Mouse (Mus musculus) heart, embryonic 13.5 days (tissue): Measurements from ENCODE around the gene Micall2. TPM values are rescaled to one million over a fixed set of nuclear protein-coding genes. Genes with fewer than 3 reads are reported as not detected.
"Not testable (repeated sequence)": the region's sequence is repeated elsewhere in the genome, so short reads cannot be mapped to it uniquely, and the experiment has no call there.

ENCODE experiments used
- ATAC-seq: fragments of 200-750 bp; cut with Nextera tagmentation; 2 replicates; pipeline ENCODE4 v1.8.0; 2017; ENCODE audit warnings: moderate TSS enrichment; ENCODE audit not compliant: insufficient number of reproducible peaks, low FRiP score, low TSS enrichment; ENCODE audit errors: extremely low read depth
- H3K27ac ChIP-seq: fragments of 300-500 bp; sonication (generic); replicated peaks from 2 replicates; pipeline ENCODE4 v1.5.1; 2015; ENCODE audit warnings: moderate library complexity, mild to moderate bottlenecking, inconsistent platforms
- H3K27me3 ChIP-seq: fragments of 300-500 bp; sonication (generic); replicated peaks from 2 replicates; pipeline ENCODE4 v1.6.1; 2015; ENCODE audit warnings: mild to moderate bottlenecking, inconsistent platforms
- H3K36me3 ChIP-seq: fragments of 300-500 bp; sonication (generic); 2 replicates; pipeline ENCODE4 v1.6.1; 2015; ENCODE audit warnings: mild to moderate bottlenecking, inconsistent platforms
- H3K4me1 ChIP-seq: fragments of 300-500 bp; sonication (generic); 2 replicates; pipeline ENCODE4 v1.6.1; 2015; ENCODE audit warnings: inconsistent platforms
- H3K4me2 ChIP-seq: fragments of 300-500 bp; sonication (generic); 2 replicates; pipeline ENCODE4 v1.6.1; 2015; ENCODE audit warnings: inconsistent platforms, mild to moderate bottlenecking, moderate library complexity
- H3K4me3 ChIP-seq: fragments of 300-500 bp; sonication (generic); 2 replicates; pipeline ENCODE4 v1.5.1; 2015; ENCODE audit warnings: moderate library complexity, mild to moderate bottlenecking, inconsistent platforms
- H3K9ac ChIP-seq: fragments of 300-500 bp; sonication (generic); 2 replicates; pipeline ENCODE4 v1.6.1; 2015; ENCODE audit warnings: inconsistent platforms, mild to moderate bottlenecking, moderate library complexity
- H3K9me3 ChIP-seq: fragments of 300-500 bp; sonication (generic); 2 replicates; pipeline ENCODE4 v1.6.1; 2016; ENCODE audit warnings: inconsistent platforms
- WGBS: fragments of 180-500 bp; shearing (Covaris S2); methylation state at CpG from one replicate; pipeline ENCODE4 v1.1.7; 2015; ENCODE audit warnings: mixed read lengths; 5-methylcytosine and 5-hydroxymethylcytosine counted together
- polyA plus RNA-seq: library from polyadenylated mRNA; unstranded; fragments of >200 nt; fragmentation: Nextera tagmentation; extraction: Ambion mirVana; gene quantifications from 2 replicates; pipeline ENCODE4 v1.2.1, GENCODE M21; 2015

Gene Micall2
- polyA plus RNA-seq, 1 experiment from 2014 or later: 1.7 TPM

- Histone ChIP-seq H3K9ac (no peak overlapping the region), H3K4me1 (no peaks in the 10 kb centered on the region), H3K4me2 (no peak overlapping the region), H3K27ac (no peak overlapping the region), H3K27me3 (0 out of 2 replicates have a peak, but pooled peaks cover 4% of the 10 kb centered on the region), H3K4me3 (no peak overlapping the region), H3K9me3 (no peaks in the 10 kb centered on the region), H3K36me3 (peaks cover 44% of the 10 kb centered on the region)
- no peak for ATAC-seq
- WGBS: 82% methylated on average over 16 of the region's 16 CpGs
Measured at GRCm38 (mm10) chr5:139749413-139750125, 13.4 kb upstream of the Micall2 start.

- Histone ChIP-seq H3K9ac (no peak overlapping the region), H3K4me2 (no peak overlapping the region), H3K4me3 (no peak overlapping the region), H3K27ac (no peak overlapping the region), H3K36me3 (peaks cover 9% of the 10 kb centered on the region), H3K9me3 (no peaks in the 10 kb centered on the region), H3K4me1 (peaks cover 3% of the 10 kb centered on the region; the same call in 1 of the 2 replicates), H3K27me3 (0 out of 2 replicates have a peak, but pooled peaks cover 4% of the 10 kb centered on the region)
- 5% methylated on average over 3 of the region's 3 CpGs for WGBS
- ATAC-seq: 0 out of 2 replicates have a peak, but pooled peaks have one; percentile 17
Measured at GRCm38 (mm10) chr5:139745771-139746170, 9.6 kb upstream of the Micall2 start.

GRCm38 (mm10) chr5:139742640-139743039 is 6.5 kb upstream of the Micall2 start:
- 29% methylated on average over 3 of the region's 3 CpGs for WGBS
- H3K4me1 ChIP-seq: peaks cover 10% of the 10 kb centered on the region
- not testable (repeated sequence) for H3K4me2 ChIP-seq, H3K27me3 ChIP-seq, H3K4me3 ChIP-seq, H3K9me3 ChIP-seq, H3K27ac ChIP-seq, H3K36me3 ChIP-seq, H3K9ac ChIP-seq, ATAC-seq

- Histone ChIP-seq H3K4me3 (no peak overlapping the region), H3K4me2 (peak overlapping the region; percentile 25), H3K4me1 (peaks cover 40% of the 10 kb centered on the region), H3K9ac (no peak overlapping the region), H3K9me3 (no peaks in the 10 kb centered on the region), H3K27ac (peak overlapping the region; percentile 16; the same call in 1 of the 2 replicates), H3K36me3 (no peaks in the 10 kb centered on the region), H3K27me3 (peaks cover 13% of the 10 kb centered on the region)
- 62% methylated on average over 7 of the region's 7 CpGs for WGBS
- peak; percentile 34 for ATAC-seq
Measured at GRCm38 (mm10) chr5:139738592-139739315, 2.6 kb upstream of the Micall2 start.

- Histone ChIP-seq H3K4me2 (peak overlapping the region; percentile 25), H3K27me3 (peaks cover 14% of the 10 kb centered on the region), H3K4me1 (peaks cover 47% of the 10 kb centered on the region), H3K36me3 (no peaks in the 10 kb centered on the region), H3K9me3 (no peaks in the 10 kb centered on the region), H3K27ac (peak overlapping the region; percentile 16; the same call in 1 of the 2 replicates), H3K9ac (no peak overlapping the region), H3K4me3 (no peak overlapping the region)
- WGBS: 70% methylated on average over 14 of the region's 14 CpGs
- ATAC-seq: peak; percentile 32; the same call in 1 of the 2 replicates
Measured at GRCm38 (mm10) chr5:139737841-139738591, 1.9 kb upstream of the Micall2 start.

GRCm38 (mm10) chr5:139736504-139736940 is 386 bp upstream of the Micall2 start:
- ATAC-seq: no peak
- H3K27ac ChIP-seq: peak overlapping the region; percentile 75
- H3K27me3 ChIP-seq: peaks cover 14% of the 10 kb centered on the region
- no peaks in the 10 kb centered on the region for H3K9me3 ChIP-seq
- peak overlapping the region; percentile 60; the same call in 1 of the 2 replicates for H3K9ac ChIP-seq
- H3K36me3 ChIP-seq: no peaks in the 10 kb centered on the region
- peak overlapping the region; percentile 57 for H3K4me3 ChIP-seq
- WGBS: 13% methylated on average over 10 of the region's 10 CpGs
- peak overlapping the region; percentile 91 for H3K4me2 ChIP-seq
- peaks cover 52% of the 10 kb centered on the region for H3K4me1 ChIP-seq

GRCm38 (mm10) chr5:139734746-139735145 is 1.4 kb downstream of the Micall2 start:
- Histone ChIP-seq H3K4me3 (peak overlapping the region; percentile 57), H3K27me3 (peaks cover 14% of the 10 kb centered on the region), H3K9me3 (no peaks in the 10 kb centered on the region), H3K4me1 (peaks cover 66% of the 10 kb centered on the region), H3K36me3 (no peaks in the 10 kb centered on the region), H3K4me2 (peak overlapping the region; percentile 91), H3K27ac (0 out of 2 replicates have a peak overlapping the region, but pooled peaks have one; percentile 32), H3K9ac (peak overlapping the region; percentile 33; the same call in 1 of the 2 replicates)
- ATAC-seq: no peak
- 68% methylated on average over 7 of the region's 7 CpGs for WGBS

- Histone ChIP-seq H3K27me3 (peaks cover 14% of the 10 kb centered on the region), H3K27ac (peak overlapping the region; percentile 32), H3K4me2 (peak overlapping the region; percentile 91), H3K9me3 (no peaks in the 10 kb centered on the region), H3K4me3 (peak overlapping the region; percentile 57), H3K36me3 (no peaks in the 10 kb centered on the region), H3K4me1 (peaks cover 66% of the 10 kb centered on the region), H3K9ac (peak overlapping the region; percentile 33; the same call in 1 of the 2 replicates)
- no peak for ATAC-seq
- 16% methylated on average over 3 of the region's 3 CpGs for WGBS
Measured at GRCm38 (mm10) chr5:139734016-139734415, 2.1 kb downstream of the Micall2 start.

- Histone ChIP-seq H3K9me3 (no peaks in the 10 kb centered on the region), H3K36me3 (no peaks in the 10 kb centered on the region), H3K27me3 (peaks cover 14% of the 10 kb centered on the region), H3K27ac (peak overlapping the region; percentile 39; the same call in 1 of the 2 replicates), H3K9ac (0 out of 2 replicates have a peak overlapping the region, but pooled peaks have one; percentile 50), H3K4me3 (peak overlapping the region; percentile 57; the same call in 1 of the 2 replicates), H3K4me2 (peak overlapping the region; percentile 91), H3K4me1 (peaks cover 59% of the 10 kb centered on the region)
- no peak for ATAC-seq
- WGBS: 57% methylated on average over 11 of the region's 11 CpGs
Measured at GRCm38 (mm10) chr5:139732634-139733107, 3.5 kb downstream of the Micall2 start.

GRCm38 (mm10) chr5:139730712-139731486 is 5.2 kb downstream of the Micall2 start:
- Histone ChIP-seq H3K4me3 (0 out of 2 replicates have a peak overlapping the region, but pooled peaks have one; percentile 2), H3K4me2 (peak overlapping the region; percentile 7), H3K9me3 (no peaks in the 10 kb centered on the region), H3K4me1 (peaks cover 49% of the 10 kb centered on the region), H3K36me3 (no peaks in the 10 kb centered on the region), H3K27ac (peak overlapping the region; percentile 52), H3K27me3 (peaks cover 14% of the 10 kb centered on the region), H3K9ac (peak overlapping the region; percentile 50; the same call in 1 of the 2 replicates)
- no peak for ATAC-seq
- 48% methylated on average over 8 of the region's 8 CpGs for WGBS
